Mouse (Mus musculus): ENCODE data around the gene Pi4kb.

Gene Pi4kb

DNA sequence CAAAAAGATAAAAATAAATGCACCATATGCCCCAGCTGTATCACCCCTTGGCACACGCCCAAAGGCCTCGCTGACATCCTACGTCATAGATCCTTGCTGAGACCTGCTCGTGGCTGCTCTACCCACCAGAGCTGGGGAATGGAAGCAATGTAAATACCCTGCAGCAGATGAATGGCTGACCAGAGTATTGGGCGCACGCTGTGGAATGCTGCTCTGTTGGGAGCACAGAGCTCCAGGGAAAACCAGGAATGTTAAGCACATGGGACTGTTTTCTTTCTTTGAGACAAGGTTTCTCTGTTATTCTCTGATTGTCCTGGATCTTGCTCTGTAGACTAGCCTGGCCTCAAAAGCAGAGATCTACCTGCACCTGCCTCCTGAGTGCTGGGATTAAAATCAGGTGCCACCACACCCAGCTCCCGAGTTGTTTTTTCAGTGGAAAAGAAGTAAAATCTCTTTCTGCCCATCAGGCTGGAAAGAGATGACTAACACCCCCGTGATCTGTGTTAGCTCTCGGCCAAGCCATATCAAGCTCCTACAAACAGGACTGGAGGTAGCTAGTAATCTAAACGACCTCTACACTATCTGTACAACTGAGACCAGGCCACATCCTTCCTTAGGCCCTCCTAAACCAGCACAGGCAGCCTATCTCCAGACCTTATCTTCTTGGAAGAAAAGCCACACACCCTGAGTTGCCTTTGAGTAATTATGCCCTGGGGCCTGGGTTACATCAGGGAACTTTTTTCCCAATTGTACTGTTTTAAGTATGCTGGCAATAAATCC is 80.1 kb downstream of the Pi4kb start:
- intact Hi-C loops (cut with DNase I): loop anchor here (5.0 kb wide), 1 partner anchor 53 kb away; the partner anchor contains the start of gene Pip5k1a

GRCm38 (mm10) chr3:95056275-95056674 is 81.7 kb downstream of the Pi4kb start:
- intact Hi-C loops (cut with DNase I): no loop called here

Small RNA genes within 50 kb of the gene (microRNA-seq; reads per million reads assigned to microRNA genes)
- gene Mir7013: 2.3 to 2.5 reads per million in 2 experiments
